Mouse (Mus musculus) CH12.LX (cell line): Measurements from ENCODE around the gene Fam222a. TPM values are rescaled to one million over a fixed set of nuclear protein-coding genes. Genes with fewer than 3 reads are reported as not detected.

ENCODE experiments used
- DNase-seq: peaks from one replicate; pipeline ENCODE4 v3.0.0-alpha.2; 2013; ENCODE audit errors: extremely low read depth
- H3K27ac ChIP-seq: 2 replicates; pipeline ENCODE4 v1.5.1; 2012; ENCODE audit warnings: low read depth, mild to moderate bottlenecking, control low read depth, moderate library complexity; ENCODE audit not compliant: insufficient read depth
- H3K27me3 ChIP-seq: replicated peaks from 2 replicates; pipeline ENCODE3; 2012; ENCODE audit warnings: inconsistent platforms
- H3K36me3 ChIP-seq, 2 experiments: replicated peaks in 1 of 2; 2 replicates each; pipeline versions ENCODE3 to v1.6.1; 2012; ENCODE audit warnings: inconsistent platforms in 1 of 2, low read length in 1 of 2, mild to moderate bottlenecking in 1 of 2, mixed read lengths in 1 of 2, moderate library complexity in 1 of 2; ENCODE audit not compliant: control insufficient read depth in 1 of 2, insufficient read depth in 1 of 2
- H3K4me1 ChIP-seq, 2 experiments: 2 replicates each; pipeline ENCODE4 v1.6.1; 2012; ENCODE audit warnings: inconsistent platforms in 1 of 2, moderate library complexity in 1 of 2; ENCODE audit not compliant: insufficient read depth in 2 of 2, control insufficient read depth in 1 of 2
- H3K4me2 ChIP-seq: 2 replicates; pipeline ENCODE4 v1.6.1; 2012; ENCODE audit warnings: low read depth, mild to moderate bottlenecking, control low read depth; ENCODE audit not compliant: poor library complexity, insufficient read depth, severe bottlenecking
- H3K4me3 ChIP-seq, 3 experiments: fragments of 150-350 bp in 1 of 3; sonication (generic) in 1 of 3; replicated peaks in 1 of 3; 2 replicates each; pipeline versions ENCODE3 to v1.5.1; 2011 to 2012; ENCODE audit warnings: low read depth in 2 of 3, low read length in 2 of 3, mild to moderate bottlenecking in 2 of 3, moderate library complexity in 2 of 3, control low read depth in 1 of 3, improper control_type of control experiment in 1 of 3, inconsistent platforms in 1 of 3, mixed read lengths in 1 of 3; ENCODE audit not compliant: poor library complexity in 1 of 3
- H3K79me2 ChIP-seq: replicated peaks from 2 replicates; pipeline ENCODE4 v1.6.1; 2012; ENCODE audit warnings: mild to moderate bottlenecking, moderate library complexity; ENCODE audit not compliant: control insufficient read depth, poor library complexity, insufficient read depth, severe bottlenecking; ENCODE audit errors: extremely low read depth
- H3K9ac ChIP-seq: 2 replicates; pipeline ENCODE4 v1.6.1; 2012; ENCODE audit warnings: low read depth, mild to moderate bottlenecking, control low read depth, moderate library complexity; ENCODE audit not compliant: insufficient read depth
- H3K9me3 ChIP-seq: replicated peaks from 2 replicates; pipeline ENCODE3; 2012; ENCODE audit warnings: low read length, inconsistent platforms, mixed read lengths
- CTCF ChIP-seq, 2 experiments: IDR thresholded peaks in 1 of 2; conservative IDR thresholded peaks in 1 of 2; 2 replicates each; pipeline ENCODE4 v1.5.1; 2011 to 2012; ENCODE audit warnings: low read depth in 2 of 2, low read length in 2 of 2, improper control_type of control experiment in 1 of 2, inconsistent platforms in 1 of 2, mild to moderate bottlenecking in 1 of 2, moderate library complexity in 1 of 2
- ELF1 ChIP-seq: IDR thresholded peaks from 2 replicates; pipeline ENCODE4 v1.6.1; 2014; ENCODE audit warnings: low read depth, mild to moderate bottlenecking, inconsistent platforms, low read length, improper control_type of control experiment
- EP300 ChIP-seq: IDR thresholded peaks from 2 replicates; pipeline ENCODE4 v1.6.1; 2011; ENCODE audit warnings: low read length, improper control_type of control experiment
- GABPA ChIP-seq: IDR thresholded peaks from 2 replicates; pipeline ENCODE4 v1.6.1; 2012; ENCODE audit warnings: low read depth, low read length, improper control_type of control experiment, inconsistent platforms; ENCODE audit not compliant: insufficient replicate concordance
- HCFC1 ChIP-seq: IDR thresholded peaks from 2 replicates; pipeline ENCODE4 v1.6.1; 2012; ENCODE audit warnings: low read depth, mild to moderate bottlenecking, inconsistent platforms, low read length, improper control_type of control experiment
- IRF4 ChIP-seq: IDR thresholded peaks from 2 replicates; pipeline ENCODE4 v1.6.1; 2014; ENCODE audit warnings: low read depth, mild to moderate bottlenecking, inconsistent platforms, low read length, improper control_type of control experiment
- JUND ChIP-seq: conservative IDR thresholded peaks from 2 replicates; pipeline ENCODE4 v1.6.1; 2011; ENCODE audit warnings: low read depth, low read length, improper control_type of control experiment
- MAFK ChIP-seq: IDR thresholded peaks from 2 replicates; pipeline ENCODE4 v1.6.1; 2011; ENCODE audit warnings: low read length, improper control_type of control experiment; ENCODE audit not compliant: insufficient replicate concordance
- MAX ChIP-seq: IDR thresholded peaks from 2 replicates; pipeline ENCODE4 v1.6.1; 2011; ENCODE audit warnings: low read length, improper control_type of control experiment
- MAZ ChIP-seq: IDR thresholded peaks from 2 replicates; pipeline ENCODE4 v1.6.1; 2012; ENCODE audit warnings: low read depth, mild to moderate bottlenecking, inconsistent platforms, low read length, improper control_type of control experiment, moderate library complexity
- MEF2A ChIP-seq: IDR thresholded peaks from 2 replicates; pipeline ENCODE4 v1.6.1; 2014; ENCODE audit warnings: low read depth, mild to moderate bottlenecking, inconsistent platforms, low read length, improper control_type of control experiment, borderline replicate concordance
- MXI1 ChIP-seq: IDR thresholded peaks from 2 replicates; pipeline ENCODE4 v1.6.1; 2011; ENCODE audit warnings: mild to moderate bottlenecking, low read depth, low read length, improper control_type of control experiment
- NELFE ChIP-seq: IDR thresholded peaks from 2 replicates; pipeline ENCODE4 v1.6.1; 2011; ENCODE audit warnings: low read depth, low read length, improper control_type of control experiment
- RAD21 ChIP-seq: IDR thresholded peaks from 2 replicates; pipeline ENCODE4 v1.6.1; 2011; ENCODE audit warnings: low read depth, mild to moderate bottlenecking, low read length, improper control_type of control experiment, moderate library complexity
- RCOR1 ChIP-seq: conservative IDR thresholded peaks from 2 replicates; pipeline ENCODE4 v1.6.1; 2012; ENCODE audit warnings: low read depth, mild to moderate bottlenecking, inconsistent platforms, low read length, improper control_type of control experiment
- SIN3A ChIP-seq: IDR thresholded peaks from 2 replicates; pipeline ENCODE4 v1.6.1; 2012; ENCODE audit warnings: low read length, improper control_type of control experiment, inconsistent platforms
- SMC3 ChIP-seq: IDR thresholded peaks from 2 replicates; pipeline ENCODE4 v1.6.1; 2011; ENCODE audit warnings: low read depth, low read length, improper control_type of control experiment
- TBP ChIP-seq: conservative IDR thresholded peaks from 2 replicates; pipeline ENCODE4 v1.6.1; 2011; ENCODE audit warnings: low read depth, low read length, improper control_type of control experiment
- TCF12 ChIP-seq: IDR thresholded peaks from 2 replicates; pipeline ENCODE4 v1.6.1; 2014; ENCODE audit warnings: low read depth, mild to moderate bottlenecking, inconsistent platforms, low read length, improper control_type of control experiment
- ZKSCAN1 ChIP-seq: IDR thresholded peaks from 2 replicates; pipeline ENCODE4 v1.6.1; 2012; ENCODE audit warnings: low read depth, inconsistent platforms, low read length, improper control_type of control experiment, borderline replicate concordance
- dilution Hi-C: fragments of 300-500 bp; cut with MboI; formaldehyde crosslinking; loops from 2 replicates; pipeline ENCODE4 v1.14.3; 2020; ENCODE audit warnings: low sequenced_read_pairs; ENCODE audit not compliant: extremely low pct_unique_long_range_greater_than_20kb, extremely low pct_ligation_motif_present
- in situ Hi-C: fragments of 300-500 bp; cut with MboI; formaldehyde crosslinking; loops from 3 replicates; pipeline ENCODE4 v1.14.3; 2019; ENCODE audit warnings: low sequenced_read_pairs, low pct_ligation_motif_present, low pct_unique_long_range_greater_than_20kb, mixed read lengths
- polyA plus RNA-seq: library from polyadenylated mRNA; unstranded; fragments of >175 nt; gene quantifications from 2 replicates; pipeline ENCODE4 v1.2.1, GENCODE M21; 2012; ENCODE audit warnings: low read depth; ENCODE audit not compliant: insufficient read length
- total RNA-seq, 2 experiments: library from RNA; depleted of rRNA; stranded (reverse); fragments of 300-350 nt in 1 of 2; fragments of >200 nt in 1 of 2; gene quantifications; 2 replicates each; pipeline ENCODE4 v1.2.3; 2012 to 2014

Gene Fam222a
- total and polyA plus RNA-seq, 3 experiments: 0.13 TPM; not detected in 2

DNA sequence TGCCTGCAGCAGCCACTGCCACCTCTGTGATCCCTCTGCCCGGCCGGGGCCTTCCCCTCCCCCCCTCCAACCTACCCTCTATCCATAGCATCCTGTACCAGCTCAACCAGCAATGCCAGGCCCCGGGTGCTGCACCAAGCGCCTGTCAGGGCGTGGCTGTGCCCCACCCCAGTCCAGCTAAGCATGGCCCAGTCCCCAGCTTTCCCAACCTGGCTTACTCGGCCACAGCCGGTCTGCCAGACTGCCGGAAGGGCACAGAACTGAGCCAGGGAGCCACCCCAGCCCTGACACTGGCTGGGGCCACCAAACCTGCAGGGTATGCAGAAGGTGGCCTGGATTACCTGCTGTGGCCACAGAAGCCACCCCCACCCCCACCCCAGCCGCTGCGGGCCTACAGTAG is 43.4 kb downstream of the Fam222a start:
- Histone ChIP-seq H3K27ac (no peak overlapping the region), H3K4me1 (peaks cover 12 to 24% of the 10 kb centered on the region in 2 experiments), H3K4me2 (peak overlapping the region; percentile 26), H3K27me3 (peaks cover 71% of the 10 kb centered on the region), H3K9ac (no peak overlapping the region), H3K9me3 (no peaks in the 10 kb centered on the region), H3K36me3 (no peaks in the 10 kb centered on the region), H3K79me2 (no peaks in the 10 kb centered on the region), H3K4me3 (peak overlapping the region in 2 of 3 experiments; percentile 6 to 35)
- dilution Hi-C loops (no loop called here), in situ Hi-C loops (loop anchor here (10.0 kb wide), 2 partner anchors 126 to 296 kb away; no protein-coding TSS in a partner anchor)
- no peak for DNase-seq
- no peak for TF ChIP-seq TBP
- no peak for TF ChIP-seq SMC3
- no peak for TF ChIP-seq NELFE
- TF ChIP-seq HCFC1: no peak
- TF ChIP-seq SIN3A: no peak
- no peak for TF ChIP-seq JUND
- no peak for TF ChIP-seq MAZ
- TF ChIP-seq EP300: no peak
- no peak for TF ChIP-seq IRF4
- no peak for TF ChIP-seq MEF2A
- no peak for TF ChIP-seq TCF12
- TF ChIP-seq MAFK: no peak
- no peak for TF ChIP-seq ZKSCAN1
- no peak for TF ChIP-seq ELF1
- TF ChIP-seq RAD21: no peak
- no peak for TF ChIP-seq MXI1
- TF ChIP-seq GABPA: no peak
- no peak for TF ChIP-seq MAX

- H3K9ac ChIP-seq: no peak overlapping the region
- peak overlapping the region in 2 of 3 experiments; percentile 20 to 35 for H3K4me3 ChIP-seq
- no peak for TF ChIP-seq MEF2A
- TF ChIP-seq RCOR1: no peak
- TF ChIP-seq CTCF (conservative IDR thresholded peaks at IDR 0.05 in 1 of 2, IDR thresholded peaks at IDR 0.05 in 1 of 2; ENCODE audit: low read depth in 2 of 2, low read length in 2 of 2): peak; percentile 68 to 69
- no peak for TF ChIP-seq HCFC1
- no peaks in the 10 kb centered on the region for H3K79me2 ChIP-seq
- no peak overlapping the region for H3K27ac ChIP-seq
- dilution Hi-C loops (no loop called here), in situ Hi-C loops (loop anchor here (10.0 kb wide), 2 partner anchors 127 to 297 kb away; no protein-coding TSS in a partner anchor)
- peaks cover 71% of the 10 kb centered on the region for H3K27me3 ChIP-seq
- no peaks in the 10 kb centered on the region for H3K9me3 ChIP-seq
- peak; percentile 56 for DNase-seq
- H3K4me1 ChIP-seq: peaks cover 17 to 29% of the 10 kb centered on the region in 2 experiments
- H3K36me3 ChIP-seq: no peaks in the 10 kb centered on the region
- peak overlapping the region; percentile 26; the same call in 1 of the 2 replicates for H3K4me2 ChIP-seq
Observed at GRCm38 (mm10) chr5:114611968-114612608, 44.3 kb downstream of the Fam222a start.
